Mouse (Mus musculus) neural tube, embryonic 11.5 days (tissue): ENCODE results near the gene Snx30. TPM values are rescaled to one million over a fixed set of nuclear protein-coding genes. Genes with fewer than 3 reads are reported as not detected.
"Not testable (repeated sequence)": the region's sequence is repeated elsewhere in the genome, so short reads cannot be mapped to it uniquely, and the experiment has no call there.

Experiments used
- ATAC-seq: fragments of 200-750 bp; cut with Nextera tagmentation; 2 replicates; pipeline ENCODE4 v1.8.0; 2017; ENCODE audit warnings: moderate number of reproducible peaks, mild to moderate bottlenecking, moderate TSS enrichment, moderate library complexity; ENCODE audit not compliant: insufficient read depth, low FRiP score, low TSS enrichment
- DNase-seq: peaks from one replicate; pipeline ENCODE4 v3.0.0-alpha.2; 2015; ENCODE audit warnings: low spot score
- H3K27ac ChIP-seq: fragments of 300-500 bp; sonication (generic); 2 replicates; pipeline ENCODE4 v1.5.1; 2014; ENCODE audit warnings: low read depth, mild to moderate bottlenecking, low read length
- H3K27me3 ChIP-seq: fragments of 300-500 bp; sonication (generic); 2 replicates; pipeline ENCODE4 v1.6.1; 2014; ENCODE audit warnings: mild to moderate bottlenecking, low read length, mixed read lengths; ENCODE audit not compliant: control insufficient read depth, insufficient read depth
- H3K36me3 ChIP-seq: fragments of 300-500 bp; sonication (generic); 2 replicates; pipeline ENCODE4 v1.6.1; 2014; ENCODE audit warnings: mild to moderate bottlenecking, low read length, moderate library complexity, mixed read lengths; ENCODE audit not compliant: control insufficient read depth, insufficient read depth
- H3K4me1 ChIP-seq: fragments of 300-500 bp; sonication (generic); 2 replicates; pipeline ENCODE4 v1.6.1; 2014; ENCODE audit warnings: low read length, mixed read lengths; ENCODE audit not compliant: control insufficient read depth, insufficient read depth
- H3K4me2 ChIP-seq: fragments of 300-500 bp; sonication (generic); 2 replicates; pipeline ENCODE4 v1.6.1; 2014; ENCODE audit warnings: low read depth, mild to moderate bottlenecking, moderate library complexity
- H3K4me3 ChIP-seq: fragments of 300-500 bp; sonication (generic); 2 replicates; pipeline ENCODE4 v1.5.1; 2014; ENCODE audit warnings: low read depth, low read length
- H3K9ac ChIP-seq: fragments of 300-500 bp; sonication (generic); 2 replicates; pipeline ENCODE4 v1.6.1; 2014; ENCODE audit warnings: mild to moderate bottlenecking, low read length
- H3K9me3 ChIP-seq: fragments of 300-500 bp; sonication (generic); 2 replicates; pipeline ENCODE4 v1.6.1; 2016; ENCODE audit warnings: low read length; ENCODE audit not compliant: control insufficient read depth
- WGBS: fragments of 180-500 bp; shearing (Covaris S2); extraction: QIAGEN DNeasy Blood & Tissue Kit; methylation state at CpG from one replicate; pipeline ENCODE4 v1.1.7; 2014; 5-methylcytosine and 5-hydroxymethylcytosine counted together
- polyA plus RNA-seq: library from polyadenylated mRNA; unstranded; fragments of >200 nt; fragmentation: Nextera tagmentation; extraction: Ambion mirVana; gene quantifications from 2 replicates; pipeline ENCODE4 v1.2.1, GENCODE M21; 2014

The Snx30 gene
- polyA plus RNA-seq, 1 experiment from 2014 or later = 10.6 TPM

GRCm38 (mm10) chr4:59786661-59787060 lies 19.0 kb upstream of the Snx30 start:
- no peak overlapping the region for H3K9ac ChIP-seq
- no peaks in the 10 kb centered on the region for H3K27me3 ChIP-seq
- H3K4me3 ChIP-seq = no peak overlapping the region
- H3K9me3 ChIP-seq = no peaks in the 10 kb centered on the region
- no peaks in the 10 kb centered on the region for H3K36me3 ChIP-seq
- ATAC-seq (no peak), DNase-seq (peak; percentile 71)
- no peak overlapping the region for H3K27ac ChIP-seq
- H3K4me1 ChIP-seq = 0 out of 2 replicates have a peak, but pooled peaks cover 2% of the 10 kb centered on the region
- no peak overlapping the region for H3K4me2 ChIP-seq
- 2% methylated on average over 7 of the region's 7 CpGs for WGBS

- Histone ChIP-seq H3K4me1 (0 out of 2 replicates have a peak, but pooled peaks cover under 1% of the 10 kb centered on the region), H3K27ac (no peak overlapping the region), H3K27me3 (no peaks in the 10 kb centered on the region), H3K9me3 (no peaks in the 10 kb centered on the region), H3K9ac (no peak overlapping the region), H3K4me3 (no peak overlapping the region), H3K36me3 (no peaks in the 10 kb centered on the region), H3K4me2 (no peak overlapping the region)
- ATAC-seq (no peak), DNase-seq (no peak)
- WGBS = 66% methylated on average over 6 of the region's 6 CpGs
Observed at GRCm38 (mm10) chr4:59787126-59787525, 18.5 kb upstream of the Snx30 start.

GRCm38 (mm10) chr4:59789015-59789414 lies 16.6 kb upstream of the Snx30 start:
- Histone ChIP-seq H3K9ac (no peak overlapping the region), H3K27me3 (no peaks in the 10 kb centered on the region), H3K36me3 (no peaks in the 10 kb centered on the region), H3K27ac (no peak overlapping the region), H3K4me2 (no peak overlapping the region), H3K4me3 (no peak overlapping the region), H3K9me3 (no peaks in the 10 kb centered on the region), H3K4me1 (no peaks in the 10 kb centered on the region)
- ATAC-seq = no peak
- DNase-seq = no peak

GRCm38 (mm10) chr4:59793626-59794025 lies 12.0 kb upstream of the Snx30 start:
- ATAC-seq, H3K4me2 ChIP-seq, H3K9me3 ChIP-seq, H3K9ac ChIP-seq, H3K36me3 ChIP-seq, H3K27me3 ChIP-seq, H3K4me1 ChIP-seq, H3K4me3 ChIP-seq, H3K27ac ChIP-seq, DNase-seq: not testable (repeated sequence)
- 89% methylated on average over 2 of the region's 2 CpGs for WGBS

DNA sequence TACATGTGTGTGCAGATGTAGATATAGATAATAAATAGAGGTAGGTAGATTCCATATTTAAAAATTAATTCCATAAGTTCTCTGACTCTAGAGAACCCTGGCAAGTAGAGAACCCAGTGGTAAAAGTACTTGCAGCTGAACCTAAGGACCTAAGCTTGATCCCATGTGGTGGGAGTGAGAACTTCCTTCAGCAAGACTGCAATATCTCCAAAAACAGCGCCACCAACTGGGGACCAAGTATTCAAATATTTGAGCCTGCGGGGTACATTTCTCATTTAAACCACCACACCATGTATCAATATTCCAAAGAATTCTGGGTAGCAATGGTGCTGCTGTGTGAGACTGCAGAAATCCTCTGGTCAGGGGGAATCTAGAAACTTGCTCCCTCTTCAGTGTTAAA lies 11.5 kb upstream of the Snx30 start:
- ATAC-seq = no peak
- WGBS = 71% methylated on average over 2 of the region's 2 CpGs
- no peaks in the 10 kb centered on the region for H3K36me3 ChIP-seq
- no peak overlapping the region for H3K4me2 ChIP-seq
- no peak overlapping the region for H3K27ac ChIP-seq
- H3K4me1 ChIP-seq = no peaks in the 10 kb centered on the region
- no peaks in the 10 kb centered on the region for H3K9me3 ChIP-seq
- H3K27me3 ChIP-seq = no peaks in the 10 kb centered on the region
- H3K9ac ChIP-seq = no peak overlapping the region
- H3K4me3 ChIP-seq = no peak overlapping the region
- no peak for DNase-seq

DNA sequence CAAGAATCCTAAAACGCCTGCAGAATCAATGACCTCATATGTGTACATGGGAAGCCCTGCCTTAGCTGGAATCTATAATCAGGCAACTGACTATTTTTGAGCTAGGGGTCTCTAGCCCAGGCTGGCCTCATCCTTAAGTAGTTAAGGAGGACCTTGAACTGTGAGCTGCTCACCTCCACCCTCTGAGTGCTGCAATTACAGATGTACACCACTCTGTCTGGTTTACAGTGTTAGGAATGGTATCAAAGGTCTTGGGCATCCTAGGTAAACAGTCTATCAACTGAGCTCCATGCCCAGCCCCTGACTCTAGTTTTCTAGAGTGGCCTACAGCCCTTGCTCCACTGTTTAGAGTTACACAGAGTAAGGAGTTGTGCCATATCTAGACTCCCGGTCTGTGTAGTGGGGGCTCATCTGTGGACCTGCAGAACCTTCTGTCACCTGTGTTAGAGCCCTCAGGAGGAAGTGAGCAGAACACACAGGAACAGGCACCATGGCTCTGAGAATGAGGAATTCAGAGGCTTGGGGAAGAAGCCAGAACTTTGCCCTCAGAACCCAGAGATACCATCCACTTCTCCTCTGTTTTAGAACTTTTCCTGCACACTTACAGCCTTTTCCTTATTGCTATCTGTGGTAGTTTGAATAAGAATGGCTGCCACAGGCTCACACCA lies 9.7 kb upstream of the Snx30 start:
- 76% methylated on average over 2 of the region's 2 CpGs for WGBS
- H3K4me3 ChIP-seq = no peak overlapping the region
- H3K27ac ChIP-seq = no peak overlapping the region
- H3K27me3 ChIP-seq = no peaks in the 10 kb centered on the region
- H3K4me1 ChIP-seq = no peaks in the 10 kb centered on the region
- DNase-seq = no peak
- no peaks in the 10 kb centered on the region for H3K9me3 ChIP-seq
- no peak overlapping the region for H3K9ac ChIP-seq
- no peaks in the 10 kb centered on the region for H3K36me3 ChIP-seq
- H3K4me2 ChIP-seq = no peak overlapping the region
- no peak for ATAC-seq

DNA sequence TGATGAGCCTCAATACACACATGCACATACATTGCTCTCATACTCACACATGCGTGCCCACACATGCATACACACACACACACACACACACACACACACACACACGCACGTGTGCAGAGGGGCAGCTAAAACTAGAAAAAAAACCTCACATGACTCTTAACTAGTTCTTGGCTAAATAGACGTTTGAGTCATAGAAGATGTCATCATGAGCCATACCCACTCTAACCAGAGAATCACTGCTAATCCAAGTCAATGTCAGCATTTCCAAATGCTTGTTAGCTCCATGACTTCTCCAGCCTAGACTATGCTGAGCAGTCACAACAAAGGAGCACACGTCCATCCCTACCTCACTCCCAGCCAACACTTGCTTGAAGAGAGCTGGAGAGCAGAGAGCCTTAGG lies 5.5 kb upstream of the Snx30 start:
- no peak overlapping the region for H3K9ac ChIP-seq
- no peaks in the 10 kb centered on the region for H3K27me3 ChIP-seq
- H3K4me3 ChIP-seq = no peak overlapping the region
- no peaks in the 10 kb centered on the region for H3K36me3 ChIP-seq
- DNase-seq = no peak
- no peak overlapping the region for H3K4me2 ChIP-seq
- no peaks in the 10 kb centered on the region for H3K9me3 ChIP-seq
- H3K4me1 ChIP-seq = peaks cover 3% of the 10 kb centered on the region
- no peak overlapping the region for H3K27ac ChIP-seq
- WGBS = 85% methylated on average over 5 of the region's 5 CpGs
- ATAC-seq = no peak

- H3K27me3 ChIP-seq = no peaks in the 10 kb centered on the region
- no peak within 1 kb of the TSS for H3K27ac ChIP-seq
- no peak within 1 kb of the TSS for H3K4me3 ChIP-seq
- no peak within 1 kb of the TSS for H3K4me2 ChIP-seq
- no peak within 1 kb of the TSS for H3K9ac ChIP-seq
- DNase-seq (no peak), ATAC-seq (no peak)
- peaks cover 3% of the 10 kb centered on the region for H3K4me1 ChIP-seq
- no peaks in the 10 kb centered on the region for H3K36me3 ChIP-seq
- H3K9me3 ChIP-seq = no peaks in the 10 kb centered on the region
Observed at GRCm38 (mm10) chr4:59801489-59801888, 4.2 kb upstream of the Snx30 start, which contains the start of gene Inip. Gene Inip, minus strand, starts transcription at chr4:59801589.

GRCm38 (mm10) chr4:59802107-59802506 lies 3.5 kb upstream of the Snx30 start:
- Histone ChIP-seq H3K4me1 (peaks cover 5% of the 10 kb centered on the region), H3K27ac (no peak overlapping the region), H3K9ac (no peak overlapping the region), H3K9me3 (no peaks in the 10 kb centered on the region), H3K27me3 (no peaks in the 10 kb centered on the region), H3K36me3 (no peaks in the 10 kb centered on the region), H3K4me2 (no peak overlapping the region), H3K4me3 (no peak overlapping the region)
- DNase-seq (no peak), ATAC-seq (no peak)
- WGBS = 89% methylated on average over 6 of the region's 6 CpGs
